Mouse (Mus musculus) adrenal gland, postnatal 10 days (tissue): ENCODE measurements around the gene Prss56. TPM values are rescaled to one million over a fixed set of nuclear protein-coding genes. Genes with fewer than 3 reads are reported as not detected.

Source experiments
- DNase-seq: peaks from one replicate; pipeline ENCODE4 v3.0.0; 2021; ENCODE audit warnings: mixed read lengths
- total RNA-seq, 2 experiments: library from RNA; stranded (reverse); gene quantifications; 2 replicates each; pipeline ENCODE4 v1.2.3; 2021

The Prss56 gene
- total RNA-seq, 2 experiments from 2014 or later, result not detected

DNA sequence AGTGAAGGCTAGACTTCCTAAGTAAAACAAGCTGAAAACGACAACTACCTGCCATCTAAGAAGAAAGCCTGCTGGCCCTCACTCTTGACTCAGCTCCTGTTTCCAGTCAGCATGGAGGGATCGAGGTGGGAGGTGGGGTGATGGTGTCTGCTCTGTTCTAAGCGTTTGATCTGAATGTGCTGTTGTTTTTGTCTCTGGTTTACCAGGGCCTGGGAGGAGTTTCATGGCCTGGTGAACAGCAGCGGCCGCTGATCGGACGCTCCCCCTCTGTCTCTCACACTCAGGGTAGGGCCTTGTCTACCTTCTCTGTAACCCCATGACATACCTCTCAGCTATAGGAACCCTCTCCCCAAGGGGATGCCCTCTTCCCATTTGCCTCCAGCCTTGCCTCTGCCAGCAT, 49.1 kb downstream of the Prss56 start:
- no peak for DNase-seq

Other genes with a start within 250 kb of the Prss56 start
- not detected for gene Alppl2, start 93.4 kb upstream of the Prss56 start, total RNA-seq
- gene Alpi, start 81.7 kb upstream of the Prss56 start, total RNA-seq, result not detected
- gene Akp3, start 58.3 kb upstream of the Prss56 start, total RNA-seq, result not detected
- gene Ecel1, start 26.8 kb upstream of the Prss56 start, total RNA-seq, result 10 to 100 TPM in 1 of 2 experiments, 1 to 10 TPM in 1; 2.4 to 10.1 TPM
- gene Chrnd, start 7.3 kb downstream of the Prss56 start, total RNA-seq, result under 1 TPM; 0.27 to 0.97 TPM
- gene Chrng, start 21.3 kb downstream of the Prss56 start, total RNA-seq, result under 1 TPM in 1 of 2 experiments, not detected in 1; 0.30 TPM
- gene Eif4e2, start 30.6 kb downstream of the Prss56 start, total RNA-seq, result 10 to 100 TPM; 90.6 to 91.7 TPM
- gene Efhd1, start 81.0 kb downstream of the Prss56 start, total RNA-seq, result 100 to 1,000 TPM; 121 to 185 TPM
- 10 to 100 TPM; 57.5 to 70.6 TPM for gene Gigyf2, start 143.7 kb downstream of the Prss56 start, total RNA-seq
- gene Kcnj13, start 211.4 kb downstream of the Prss56 start, total RNA-seq, result not detected